Mouse (Mus musculus): ENCODE measurements around the gene Fbn1. TPM values are rescaled to one million over a fixed set of nuclear protein-coding genes. Genes with fewer than 3 reads are reported as not detected.

Gene Fbn1
- total and polyA plus RNA-seq, 3 experiments: 0.04 to 0.17 (median 0.09) TPM

DNA sequence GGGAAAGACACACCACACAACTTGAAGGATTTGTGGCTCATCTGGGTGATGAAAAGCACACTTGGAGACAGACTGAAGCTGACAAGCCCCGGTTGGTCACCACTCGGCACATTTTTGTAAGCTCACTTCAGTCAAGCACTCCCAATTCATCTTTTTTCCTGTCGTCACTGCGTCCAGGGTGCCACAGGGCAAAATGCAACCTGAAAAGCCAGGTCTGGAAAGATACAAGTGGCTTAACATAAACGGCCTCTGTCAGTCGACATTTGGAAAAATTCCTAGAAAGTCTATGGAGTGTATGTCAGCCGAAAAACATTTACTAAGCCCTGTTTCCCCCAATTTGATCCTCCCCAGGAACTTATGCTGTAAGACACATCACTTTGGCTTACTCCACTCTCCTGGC lies 215.2 kb downstream of the Fbn1 start:
- H3K4me2 ChIP-seq (ENCODE audit: insufficient read depth, low read depth, poor library complexity, severe bottlenecking): no peak overlapping the region
- H3K9ac ChIP-seq (ENCODE audit: insufficient read depth, low read depth): no peak overlapping the region
- in situ Hi-C loops (cut with MboI; ENCODE audit: low pct_ligation_motif_present, low pct_unique_long_range_greater_than_20kb, low sequenced_read_pairs): no loop called here
- no peaks in the 10 kb centered on the region for H3K79me2 ChIP-seq (replicated peaks; ENCODE audit: control insufficient read depth, extremely low read depth, insufficient read depth, poor library complexity, severe bottlenecking)
- no peaks in the 10 kb centered on the region for H3K27me3 ChIP-seq (replicated peaks)
- no peaks in the 10 kb centered on the region for H3K36me3 ChIP-seq (replicated peaks in 1 of 2; ENCODE audit: control insufficient read depth in 1 of 2, insufficient read depth in 1 of 2, low read length in 1 of 2)
- peaks cover 6% of the 10 kb centered on the region for H3K9me3 ChIP-seq (replicated peaks; ENCODE audit: low read length)
- no peak overlapping the region for H3K27ac ChIP-seq (ENCODE audit: insufficient read depth, low read depth)
- DNase-seq (ENCODE audit: extremely low read depth): no peak
- no peak overlapping the region for H3K4me3 ChIP-seq (replicated peaks in 1 of 3; ENCODE audit: low read depth in 2 of 3, low read length in 2 of 3, poor library complexity in 1 of 3)
- peaks cover 0 to 3% of the 10 kb centered on the region in 2 experiments; a peak in 1 of 4 replicates for H3K4me1 ChIP-seq (ENCODE audit: control insufficient read depth in 1 of 2, insufficient read depth in 2 of 2)
- dilution Hi-C loops (cut with MboI; ENCODE audit: extremely low pct_ligation_motif_present, extremely low pct_unique_long_range_greater_than_20kb, low sequenced_read_pairs): no loop called here
- TF ChIP-seq TBP (conservative IDR thresholded peaks at IDR 0.05; ENCODE audit: low read depth, low read length) (no peak), BHLHE40 (IDR thresholded peaks at IDR 0.05; ENCODE audit: low read depth, low read length) (no peak), PAX5 (IDR thresholded peaks at IDR 0.05; ENCODE audit: low read length) (no peak), USF2 (conservative IDR thresholded peaks at IDR 0.05; ENCODE audit: low read depth, low read length) (no peak), SIN3A (IDR thresholded peaks at IDR 0.05; ENCODE audit: low read length) (no peak), MXI1 (IDR thresholded peaks at IDR 0.05; ENCODE audit: low read depth, low read length) (no peak), USF1 (IDR thresholded peaks at IDR 0.05; ENCODE audit: low read depth, low read length) (no peak)

DNA sequence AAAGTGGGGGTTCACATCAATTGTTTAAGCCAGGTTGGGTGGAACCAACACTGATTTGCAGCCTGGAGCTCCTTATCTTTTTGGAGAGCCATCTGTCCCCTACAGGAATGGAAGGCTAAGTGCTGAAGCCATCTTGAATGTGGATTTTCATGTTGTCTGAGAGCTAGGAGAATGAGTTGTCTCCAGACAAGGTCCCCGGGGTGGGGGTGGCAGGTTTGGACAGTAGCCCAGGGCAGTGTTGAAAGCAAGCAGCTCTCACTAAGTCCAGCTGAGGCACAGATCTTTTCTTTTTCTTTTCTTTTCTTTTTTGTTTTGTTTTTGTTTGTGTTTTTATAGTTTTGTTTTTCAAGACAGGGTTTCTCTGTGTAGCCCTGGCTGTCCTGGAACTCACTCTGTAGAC lies 216.7 kb downstream of the Fbn1 start:
- Histone ChIP-seq H3K9me3 (replicated peaks; ENCODE audit: low read length) (no peaks in the 10 kb centered on the region), H3K4me3 (replicated peaks in 1 of 3; ENCODE audit: low read depth in 2 of 3, low read length in 2 of 3, poor library complexity in 1 of 3) (no peak overlapping the region), H3K79me2 (replicated peaks; ENCODE audit: control insufficient read depth, extremely low read depth, insufficient read depth, poor library complexity, severe bottlenecking) (no peaks in the 10 kb centered on the region), H3K9ac (ENCODE audit: insufficient read depth, low read depth) (no peak overlapping the region), H3K27me3 (replicated peaks) (no peaks in the 10 kb centered on the region), H3K4me1 (ENCODE audit: control insufficient read depth in 1 of 2, insufficient read depth in 2 of 2) (peaks cover 0 to 3% of the 10 kb centered on the region in 2 experiments; a peak in 1 of 4 replicates), H3K27ac (ENCODE audit: insufficient read depth, low read depth) (no peak overlapping the region), H3K4me2 (ENCODE audit: insufficient read depth, low read depth, poor library complexity, severe bottlenecking) (no peak overlapping the region), H3K36me3 (replicated peaks in 1 of 2; ENCODE audit: control insufficient read depth in 1 of 2, insufficient read depth in 1 of 2, low read length in 1 of 2) (no peaks in the 10 kb centered on the region)
- TF ChIP-seq ELF1 (IDR thresholded peaks at IDR 0.05; ENCODE audit: low read depth, low read length) (no peak), E2F4 (IDR thresholded peaks at IDR 0.05; ENCODE audit: insufficient replicate concordance, low read depth, low read length) (no peak), IRF4 (IDR thresholded peaks at IDR 0.05; ENCODE audit: low read depth, low read length) (no peak), MEF2A (IDR thresholded peaks at IDR 0.05; ENCODE audit: borderline replicate concordance, low read depth, low read length) (no peak), TBP (conservative IDR thresholded peaks at IDR 0.05; ENCODE audit: low read depth, low read length) (no peak), MYC (IDR thresholded peaks at IDR 0.05; ENCODE audit: low read depth, low read length) (no peak), BHLHE40 (IDR thresholded peaks at IDR 0.05; ENCODE audit: low read depth, low read length) (no peak), RAD21 (IDR thresholded peaks at IDR 0.05; ENCODE audit: low read depth, low read length) (no peak), ZKSCAN1 (IDR thresholded peaks at IDR 0.05; ENCODE audit: borderline replicate concordance, low read depth, low read length) (no peak), USF1 (IDR thresholded peaks at IDR 0.05; ENCODE audit: low read depth, low read length) (no peak), JUN (IDR thresholded peaks at IDR 0.05; ENCODE audit: insufficient read depth, low read depth, low read length) (no peak), CHD2 (IDR thresholded peaks at IDR 0.05; ENCODE audit: low read length) (no peak), MAFK (IDR thresholded peaks at IDR 0.05; ENCODE audit: insufficient replicate concordance, low read length) (no peak), JUND (conservative IDR thresholded peaks at IDR 0.05; ENCODE audit: low read depth, low read length) (no peak)
- DNase-seq (ENCODE audit: extremely low read depth): no peak
- dilution Hi-C loops (cut with MboI; ENCODE audit: extremely low pct_ligation_motif_present, extremely low pct_unique_long_range_greater_than_20kb, low sequenced_read_pairs) (no loop called here), in situ Hi-C loops (cut with MboI; ENCODE audit: low pct_ligation_motif_present, low pct_unique_long_range_greater_than_20kb, low sequenced_read_pairs) (no loop called here)
